Mouse (Mus musculus) embryonic facial prominence, embryonic 14.5 days (tissue): ENCODE data around the gene Gm20715. TPM values are rescaled to one million over a fixed set of nuclear protein-coding genes. Genes with fewer than 3 reads are reported as not detected.

Experiments
- ATAC-seq: fragments of 200-750 bp; cut with Nextera tagmentation; 2 replicates; pipeline ENCODE4 v1.8.0; 2017; ENCODE audit warnings: low read depth, moderate number of reproducible peaks, moderate TSS enrichment
- DNase-seq: peaks from one replicate; pipeline ENCODE4 v3.0.0-alpha.2; 2015; ENCODE audit warnings: low spot score
- H3K27ac ChIP-seq: fragments of 300-500 bp; sonication (generic); replicated peaks from 2 replicates; pipeline ENCODE4 v1.5.1; 2014; ENCODE audit warnings: low read depth, mild to moderate bottlenecking, low read length, moderate library complexity
- H3K27me3 ChIP-seq: fragments of 300-500 bp; sonication (generic); replicated peaks from 2 replicates; pipeline ENCODE4 v1.6.1; 2014; ENCODE audit warnings: low read length; ENCODE audit not compliant: control insufficient read depth, insufficient read depth
- H3K36me3 ChIP-seq: fragments of 300-500 bp; sonication (generic); 2 replicates; pipeline ENCODE4 v1.6.1; 2014; ENCODE audit warnings: low read length, mixed read lengths; ENCODE audit not compliant: control insufficient read depth, insufficient read depth
- H3K4me1 ChIP-seq: fragments of 300-500 bp; sonication (generic); 2 replicates; pipeline ENCODE4 v1.6.1; 2014; ENCODE audit warnings: antibody characterized with exemption, low read length; ENCODE audit not compliant: control insufficient read depth, insufficient read depth
- H3K4me2 ChIP-seq: fragments of 300-500 bp; sonication (generic); 2 replicates; pipeline ENCODE4 v1.6.1; 2014; ENCODE audit warnings: low read depth, mild to moderate bottlenecking, low read length, moderate library complexity, mixed read lengths
- H3K4me3 ChIP-seq: fragments of 300-500 bp; sonication (generic); 2 replicates; pipeline ENCODE4 v1.5.1; 2014; ENCODE audit warnings: low read depth, mild to moderate bottlenecking, low read length
- H3K9ac ChIP-seq: fragments of 300-500 bp; sonication (generic); 2 replicates; pipeline ENCODE4 v1.6.1; 2014; ENCODE audit warnings: low read depth, mild to moderate bottlenecking, low read length, moderate library complexity, mixed read lengths
- H3K9me3 ChIP-seq: fragments of 300-500 bp; sonication (generic); 2 replicates; pipeline ENCODE4 v1.6.1; 2016; ENCODE audit warnings: low read length; ENCODE audit not compliant: control insufficient read depth
- WGBS: fragments of 180-500 bp; shearing (Covaris S2); extraction: QIAGEN DNeasy Blood & Tissue Kit; methylation state at CpG from one replicate; pipeline ENCODE4 v1.1.7; 2014; 5-methylcytosine and 5-hydroxymethylcytosine counted together
- polyA plus RNA-seq: library from polyadenylated mRNA; unstranded; fragments of >200 nt; fragmentation: Nextera tagmentation; extraction: Ambion mirVana; gene quantifications from 2 replicates; pipeline ENCODE4 v1.2.1, GENCODE M21; 2014

The Gm20715 gene
- polyA plus RNA-seq, 1 experiment from 2014 or later, result not detected

DNA sequence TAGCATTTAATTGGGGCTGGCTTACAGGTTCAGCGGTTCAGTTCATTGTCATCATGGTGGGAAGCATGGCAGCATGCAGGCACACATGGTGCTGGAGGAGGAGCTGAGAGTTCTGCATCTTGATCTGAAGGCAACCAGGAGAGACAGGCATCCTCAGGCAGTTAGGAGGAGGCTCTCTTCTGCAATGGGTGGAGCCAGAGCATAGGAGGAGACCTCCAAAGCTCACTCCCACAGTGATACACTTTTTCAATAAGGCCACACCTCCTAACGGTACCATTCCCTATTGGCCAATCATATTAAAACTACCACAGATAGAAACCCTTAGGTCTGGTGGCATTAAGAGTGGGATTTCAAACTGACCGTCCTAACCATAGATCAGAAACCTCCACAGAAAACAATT lies 40.6 kb upstream of the Gm20715 start:
- DNase-seq, result no peak
- Histone ChIP-seq H3K27ac (no peak overlapping the region), H3K9me3 (no peaks in the 10 kb centered on the region), H3K4me1 (no peaks in the 10 kb centered on the region), H3K4me3 (no peak overlapping the region), H3K9ac (no peak overlapping the region), H3K27me3 (no peaks in the 10 kb centered on the region), H3K36me3 (no peaks in the 10 kb centered on the region), H3K4me2 (no peak overlapping the region)
- WGBS, result 85% methylated on average over 3 of the region's 3 CpGs
- ATAC-seq, result no peak

DNA sequence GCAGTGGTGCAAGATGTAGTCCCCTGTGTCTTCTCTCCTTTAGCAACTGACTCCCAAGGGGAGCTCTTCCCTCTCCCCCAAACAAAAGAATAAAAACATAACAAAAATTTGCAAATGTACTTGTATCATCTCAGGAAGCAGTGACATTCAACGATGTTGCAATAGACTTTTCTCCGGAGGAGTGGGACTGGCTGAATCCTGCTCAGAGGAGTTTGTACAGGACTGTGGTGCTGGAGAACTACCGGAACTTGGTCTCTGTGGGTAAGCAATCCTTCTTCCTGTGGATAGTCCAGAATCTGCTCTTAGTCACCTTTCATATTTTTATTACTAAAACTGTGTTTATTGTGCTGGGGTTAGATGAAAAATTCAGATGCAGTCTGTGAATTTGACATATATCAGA lies 37.1 kb upstream of the Gm20715 start:
- Histone ChIP-seq H3K4me2 (no peak overlapping the region), H3K4me3 (no peak overlapping the region), H3K27ac (no peak overlapping the region), H3K27me3 (no peaks in the 10 kb centered on the region), H3K4me1 (no peaks in the 10 kb centered on the region), H3K36me3 (no peaks in the 10 kb centered on the region; the same call in 1 of the 2 replicates), H3K9me3 (no peaks in the 10 kb centered on the region), H3K9ac (no peak overlapping the region)
- DNase-seq, result no peak
- WGBS, result 91% methylated on average over 3 of the region's 3 CpGs
- no peak for ATAC-seq

DNA sequence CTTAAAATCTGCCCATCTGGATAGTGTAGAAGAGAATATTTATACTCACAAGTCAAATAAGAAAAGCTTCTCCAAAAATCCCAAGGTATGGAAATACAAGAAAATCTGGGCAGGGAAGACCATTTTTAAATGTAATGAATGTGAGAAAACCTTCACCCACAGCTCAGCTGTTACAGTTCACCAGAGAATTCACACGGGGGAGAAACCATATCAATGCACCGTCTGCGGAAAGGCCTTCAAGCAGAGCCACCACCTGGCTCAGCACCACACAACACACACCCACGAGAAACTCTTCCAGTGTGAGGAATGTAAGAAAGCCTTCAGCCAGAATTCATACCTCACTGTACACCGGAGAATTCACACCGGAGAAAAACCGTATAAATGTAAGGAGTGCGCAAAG lies 31.6 kb upstream of the Gm20715 start:
- Histone ChIP-seq H3K36me3 (no peaks in the 10 kb centered on the region; the same call in 1 of the 2 replicates), H3K4me3 (no peak overlapping the region), H3K27me3 (no peaks in the 10 kb centered on the region), H3K9me3 (no peaks in the 10 kb centered on the region), H3K9ac (no peak overlapping the region), H3K4me2 (no peak overlapping the region), H3K4me1 (no peaks in the 10 kb centered on the region), H3K27ac (no peak overlapping the region)
- ATAC-seq (no peak), DNase-seq (no peak)
- 83% methylated on average over 8 of the region's 8 CpGs for WGBS

DNA sequence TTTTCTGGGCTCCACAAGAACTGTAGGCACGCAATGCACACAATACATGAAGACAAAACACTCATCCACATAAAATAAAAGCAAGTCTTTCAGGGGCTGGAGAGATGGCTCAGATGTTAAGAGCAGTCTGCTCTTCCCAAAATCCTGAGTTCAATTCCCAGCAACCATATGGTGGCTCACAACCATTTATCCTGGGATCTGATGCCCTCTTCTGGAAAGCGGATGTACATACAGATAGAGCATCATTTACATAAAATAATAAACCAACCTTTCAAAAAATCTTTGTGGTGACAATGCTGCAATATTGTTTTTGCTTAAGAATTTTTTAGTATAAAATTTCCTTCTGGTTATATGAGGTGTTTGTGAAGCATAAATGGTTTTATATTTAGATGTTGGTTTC lies 28.6 kb upstream of the Gm20715 start:
- Histone ChIP-seq H3K27me3 (no peaks in the 10 kb centered on the region), H3K4me3 (no peak overlapping the region), H3K36me3 (no peaks in the 10 kb centered on the region), H3K9me3 (no peaks in the 10 kb centered on the region), H3K9ac (no peak overlapping the region), H3K27ac (no peak overlapping the region), H3K4me2 (no peak overlapping the region), H3K4me1 (no peaks in the 10 kb centered on the region)
- ATAC-seq, result no peak
- WGBS, result 84% methylated on average over 2 of the region's 2 CpGs
- no peak for DNase-seq

DNA sequence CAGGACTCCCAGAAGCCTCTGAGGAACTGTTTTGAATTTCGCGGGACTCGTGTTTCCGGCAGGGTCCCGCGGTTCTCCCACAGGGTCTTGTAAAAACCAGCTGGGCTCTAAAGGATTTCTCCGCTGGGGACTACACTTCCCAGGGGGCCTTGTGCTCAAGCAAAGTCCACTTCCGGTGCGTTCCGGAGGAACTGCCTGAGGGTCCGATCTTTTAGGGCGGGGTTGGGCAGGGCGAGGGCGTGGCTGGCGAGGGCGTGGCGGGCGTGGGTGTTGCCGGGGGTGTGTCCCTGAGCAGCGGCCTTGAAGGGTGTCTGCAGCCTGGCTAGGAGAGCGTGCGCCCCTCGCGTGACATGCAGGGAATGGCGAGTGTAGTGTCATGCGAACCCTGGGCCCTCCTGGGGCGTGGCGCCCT lies 27.0 kb upstream of the Gm20715 start, which contains the start of gene Zfp28:
TSS of gene Zfp28 (plus strand) at position 252 of the 412 bp plus-strand sequence.
- no peaks in the 10 kb centered on the region for H3K4me1 ChIP-seq
- H3K36me3 ChIP-seq, result peaks cover 5% of the 10 kb centered on the region; the same call in 1 of the 2 replicates
- peak within 1 kb of the TSS; percentile 75 for H3K4me2 ChIP-seq
- ATAC-seq (peak; percentile 98), DNase-seq (peak; percentile 99)
- no peak within 1 kb of the TSS for H3K27ac ChIP-seq
- H3K4me3 ChIP-seq, result peak within 1 kb of the TSS; percentile 63
- WGBS, result under 1% methylated on average over 23 of the region's 28 CpGs
- H3K27me3 ChIP-seq, result no peaks in the 10 kb centered on the region
- peak within 1 kb of the TSS; percentile 72 for H3K9ac ChIP-seq
- no peaks in the 10 kb centered on the region for H3K9me3 ChIP-seq

DNA sequence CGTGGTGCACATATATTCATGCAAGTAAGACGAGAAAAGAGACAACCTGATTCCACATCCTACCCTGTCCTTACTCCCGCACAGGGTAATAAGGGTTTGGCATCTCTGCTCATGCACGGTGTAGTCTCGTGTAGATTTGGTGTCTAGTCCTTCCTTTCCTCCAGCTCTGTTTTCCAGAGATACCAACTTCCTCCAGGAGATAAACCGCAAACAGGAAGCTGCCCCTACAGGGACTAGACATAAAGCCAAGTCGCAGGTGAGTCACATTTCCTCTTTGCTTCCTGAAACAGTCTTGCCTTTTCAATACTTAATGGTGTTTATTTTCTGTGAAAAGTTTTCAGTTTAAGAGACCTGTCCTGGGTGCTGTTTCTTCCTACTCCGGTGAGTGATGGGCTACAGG lies 26.1 kb upstream of the Gm20715 start:
- H3K27ac ChIP-seq, result no peak overlapping the region
- H3K9me3 ChIP-seq, result no peaks in the 10 kb centered on the region
- no peak for ATAC-seq
- H3K36me3 ChIP-seq, result peaks cover 5% of the 10 kb centered on the region; the same call in 1 of the 2 replicates
- H3K4me3 ChIP-seq, result peak overlapping the region; percentile 63
- no peak for DNase-seq
- H3K4me1 ChIP-seq, result no peaks in the 10 kb centered on the region
- no peaks in the 10 kb centered on the region for H3K27me3 ChIP-seq
- WGBS, result 65% methylated on average over 8 of the region's 8 CpGs
- H3K9ac ChIP-seq, result peak overlapping the region; percentile 72
- peak overlapping the region; percentile 75 for H3K4me2 ChIP-seq

DNA sequence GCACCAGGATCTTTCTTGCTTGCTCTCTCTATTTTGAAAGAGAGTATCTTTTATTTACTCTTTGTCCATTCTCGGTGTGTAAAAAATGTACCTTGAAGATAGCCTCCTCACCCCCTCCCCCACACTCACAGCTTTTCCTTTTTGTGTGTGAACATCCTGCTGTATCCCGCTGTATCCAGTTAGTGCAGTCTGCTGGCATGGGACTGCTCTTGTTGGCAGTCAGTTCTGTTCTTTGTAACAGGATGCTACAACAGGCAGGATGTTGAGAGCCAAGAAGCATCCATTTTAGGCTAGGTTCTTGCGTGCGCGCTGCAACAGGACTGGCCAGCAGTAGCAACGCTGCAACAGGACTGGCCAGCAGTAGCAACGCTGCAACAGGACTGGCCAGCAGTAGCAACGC lies 23.1 kb upstream of the Gm20715 start:
- no peak for ATAC-seq
- H3K27me3 ChIP-seq, result no peaks in the 10 kb centered on the region
- 88% methylated on average over 7 of the region's 8 CpGs for WGBS

DNA sequence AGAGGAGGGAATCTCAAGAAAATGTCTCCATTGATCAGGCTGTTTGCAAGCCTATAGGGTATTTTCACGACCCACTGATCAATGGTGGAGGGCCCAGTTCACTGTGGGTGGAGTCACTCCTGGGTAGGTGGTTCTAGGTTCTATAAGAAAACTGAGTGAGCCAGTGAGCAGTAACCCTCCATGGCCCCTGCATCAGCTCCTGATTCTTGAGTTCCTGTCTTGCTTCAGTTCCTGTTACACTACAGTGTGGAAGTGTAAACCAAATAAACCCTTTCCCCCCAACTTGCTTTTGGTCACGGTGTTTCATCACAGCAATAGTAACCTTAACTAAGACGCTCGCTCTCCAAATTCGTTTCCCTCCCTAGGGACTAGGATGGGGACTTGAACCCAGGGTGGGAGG lies 21.1 kb upstream of the Gm20715 start:
- DNase-seq, result no peak
- Histone ChIP-seq H3K4me1 (no peaks in the 10 kb centered on the region), H3K9ac (no peak overlapping the region), H3K36me3 (peaks cover 42% of the 10 kb centered on the region), H3K4me2 (no peak overlapping the region), H3K4me3 (no peak overlapping the region), H3K9me3 (no peaks in the 10 kb centered on the region), H3K27me3 (no peaks in the 10 kb centered on the region), H3K27ac (no peak overlapping the region)
- no peak for ATAC-seq
- 83% methylated on average over 5 of the region's 5 CpGs for WGBS

More for the DNA sequence above, 23.1 kb upstream of the Gm20715 start:
- Histone ChIP-seq H3K4me3 (no peak overlapping the region), H3K27ac (no peak overlapping the region), H3K9ac (no peak overlapping the region), H3K4me1 (no peaks in the 10 kb centered on the region), H3K36me3 (peaks cover 22% of the 10 kb centered on the region), H3K4me2 (no peak overlapping the region), H3K9me3 (no peaks in the 10 kb centered on the region)
- no peak for DNase-seq

DNA sequence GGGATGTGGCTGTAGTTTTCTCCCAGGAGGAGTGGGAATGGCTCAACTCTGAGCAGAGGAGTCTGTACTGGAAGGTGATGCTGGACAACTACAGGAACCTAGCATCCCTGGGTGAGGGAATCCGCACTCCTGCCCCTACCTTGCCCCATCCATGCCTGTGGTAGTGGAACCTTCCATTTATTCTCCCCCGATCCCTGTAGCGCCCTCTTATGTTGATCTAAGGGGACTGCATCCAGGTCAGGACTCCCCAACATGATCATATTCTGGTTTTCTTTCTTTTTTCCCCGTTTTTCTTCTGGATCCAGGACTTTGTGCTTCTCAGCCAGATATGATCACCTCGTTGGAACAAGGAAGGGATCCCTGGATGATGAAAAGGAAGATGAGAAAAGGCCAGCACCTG lies 20.6 kb upstream of the Gm20715 start:
- Histone ChIP-seq H3K27ac (no peak overlapping the region), H3K4me1 (no peaks in the 10 kb centered on the region), H3K27me3 (no peaks in the 10 kb centered on the region), H3K36me3 (peaks cover 47% of the 10 kb centered on the region), H3K4me3 (no peak overlapping the region), H3K9ac (no peak overlapping the region), H3K4me2 (no peak overlapping the region), H3K9me3 (no peaks in the 10 kb centered on the region)
- DNase-seq (no peak), ATAC-seq (no peak)
- 73% methylated on average over 5 of the region's 5 CpGs for WGBS
